Mouse (Mus musculus): ENCODE results near the gene Ermap.

Gene Ermap

GRCm38 (mm10) chr4:119189864-119190263 is at the start of gene Ermap:
Gene Ermap (minus strand): TSS chr4:119190011.
- peak; percentile 87 for DNase-seq (ENCODE audit: extremely low read depth, low read depth)

- peak; percentile 71 for DNase-seq (ENCODE audit: extremely low read depth, low read depth)
Observed at GRCm38 (mm10) chr4:119239181-119239682, 49.4 kb upstream of the Ermap start.

DNA sequence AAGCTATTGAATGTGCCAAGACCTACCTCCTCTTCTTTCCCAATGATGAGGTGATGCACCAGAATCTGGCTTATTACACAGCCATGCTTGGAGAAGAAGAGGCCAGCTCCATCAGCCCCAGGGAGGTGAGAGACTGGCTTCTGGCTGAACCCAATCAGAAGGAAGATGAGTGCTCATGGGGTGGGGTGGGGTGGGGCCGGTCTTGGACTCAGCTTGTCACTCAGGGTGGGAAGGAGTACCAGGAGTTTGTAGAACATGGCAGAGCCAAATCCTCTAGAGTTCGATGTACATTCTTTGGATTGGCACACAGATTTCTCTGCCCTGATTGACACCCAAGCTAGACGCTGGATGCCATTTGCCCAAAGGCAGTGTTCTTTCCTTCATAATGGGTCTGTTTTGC is 48.9 kb upstream of the Ermap start:
- no peak for DNase-seq (ENCODE audit: extremely low read depth, low read depth)

GRCm38 (mm10) chr4:119234348-119234747 is 44.5 kb upstream of the Ermap start:
- no peak for DNase-seq (ENCODE audit: extremely low read depth, low read depth)

- DNase-seq (ENCODE audit: extremely low read depth, low read depth), result peak; percentile 68
Observed at GRCm38 (mm10) chr4:119233256-119233901, 43.6 kb upstream of the Ermap start.

- peak; percentile 96 for DNase-seq (ENCODE audit: extremely low read depth, low read depth)
Observed at GRCm38 (mm10) chr4:119232410-119233255, 42.8 kb upstream of the Ermap start, which contains the start of the genes AU022252 and P3h1. Gene AU022252 (minus strand): TSS chr4:119232712. Gene P3h1 (plus strand): TSS chr4:119232915.

- DNase-seq (ENCODE audit: extremely low read depth, low read depth), result no peak
Observed at GRCm38 (mm10) chr4:119226751-119227150, 36.9 kb upstream of the Ermap start.

GRCm38 (mm10) chr4:119225719-119226118 is 35.9 kb upstream of the Ermap start:
- DNase-seq (ENCODE audit: extremely low read depth, low read depth), result no peak

- DNase-seq (ENCODE audit: extremely low read depth, low read depth), result no peak
Observed at GRCm38 (mm10) chr4:119224534-119224933, 34.7 kb upstream of the Ermap start.

GRCm38 (mm10) chr4:119223696-119224095 is 33.9 kb upstream of the Ermap start:
- DNase-seq (ENCODE audit: extremely low read depth, low read depth), result peak; percentile 39

GRCm38 (mm10) chr4:119218169-119218568 is 28.4 kb upstream of the Ermap start, which contains the start of gene Tmem269:
Gene Tmem269 (minus strand): TSS chr4:119218217.
- DNase-seq (ENCODE audit: extremely low read depth, low read depth), result no peak

DNA sequence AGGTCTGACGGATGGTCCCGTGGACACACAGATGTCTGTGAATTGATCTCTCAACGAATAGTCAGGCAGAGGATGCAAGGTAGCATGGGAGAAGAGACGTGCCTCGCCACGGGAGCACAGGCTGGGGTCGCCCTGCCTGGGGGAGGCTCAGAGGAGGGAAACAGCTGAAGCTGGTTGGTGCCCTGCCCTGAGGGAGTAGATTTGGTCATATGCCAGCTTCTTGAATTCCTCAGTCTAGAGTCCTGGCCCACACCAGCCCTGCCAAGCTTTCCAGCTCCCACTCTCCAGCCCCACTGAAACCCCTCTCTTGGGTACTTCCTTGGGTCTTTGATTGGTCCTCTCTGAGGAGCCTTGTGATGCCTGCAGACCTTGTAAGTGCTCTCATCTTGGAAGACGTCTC is 26.9 kb upstream of the Ermap start:
- DNase-seq (ENCODE audit: extremely low read depth, low read depth), result no peak

GRCm38 (mm10) chr4:119204672-119205071 is 14.9 kb upstream of the Ermap start:
- DNase-seq (ENCODE audit: extremely low read depth, low read depth), result peak; percentile 60

- no peak for DNase-seq (ENCODE audit: extremely low read depth, low read depth)
Observed at GRCm38 (mm10) chr4:119198105-119198504, 8.3 kb upstream of the Ermap start.

DNA sequence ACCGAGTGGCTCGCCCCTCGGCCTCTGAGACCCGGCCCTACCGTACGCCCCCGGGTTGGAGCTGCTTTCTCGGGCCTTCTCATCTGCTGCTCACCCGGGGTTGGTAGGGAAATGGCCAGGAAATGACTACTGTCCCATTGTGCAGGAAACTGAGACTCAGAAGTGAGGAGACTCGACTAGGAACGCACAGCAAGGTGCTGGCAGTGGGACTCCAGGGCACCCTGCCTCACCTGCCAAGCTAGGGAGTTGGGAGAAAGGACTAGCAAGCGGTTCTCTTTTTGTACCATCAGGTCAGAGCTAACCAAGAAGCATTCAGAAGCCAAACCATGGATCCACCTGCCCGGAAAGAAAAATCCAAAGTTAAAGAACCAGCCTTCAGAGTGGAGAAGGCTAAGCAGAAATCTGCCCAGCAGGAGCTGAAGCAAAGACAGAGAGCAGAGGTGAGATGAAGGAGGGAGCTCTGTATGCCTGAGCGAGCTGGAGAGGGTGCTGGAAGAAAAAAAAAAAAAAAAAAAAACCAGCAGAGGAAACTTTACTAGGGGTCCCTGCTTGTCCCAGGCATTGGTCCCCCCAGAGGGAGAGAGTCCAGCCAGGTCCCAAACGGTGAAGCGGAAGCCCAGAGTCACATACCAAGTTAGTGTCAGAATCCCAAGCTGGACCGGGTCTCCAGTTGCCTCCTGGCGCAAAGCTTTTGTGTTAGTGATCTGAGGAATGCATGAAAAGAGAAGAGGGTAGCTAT is 5.9 kb upstream of the Ermap start:
- DNase-seq (ENCODE audit: extremely low read depth, low read depth), result no peak

DNA sequence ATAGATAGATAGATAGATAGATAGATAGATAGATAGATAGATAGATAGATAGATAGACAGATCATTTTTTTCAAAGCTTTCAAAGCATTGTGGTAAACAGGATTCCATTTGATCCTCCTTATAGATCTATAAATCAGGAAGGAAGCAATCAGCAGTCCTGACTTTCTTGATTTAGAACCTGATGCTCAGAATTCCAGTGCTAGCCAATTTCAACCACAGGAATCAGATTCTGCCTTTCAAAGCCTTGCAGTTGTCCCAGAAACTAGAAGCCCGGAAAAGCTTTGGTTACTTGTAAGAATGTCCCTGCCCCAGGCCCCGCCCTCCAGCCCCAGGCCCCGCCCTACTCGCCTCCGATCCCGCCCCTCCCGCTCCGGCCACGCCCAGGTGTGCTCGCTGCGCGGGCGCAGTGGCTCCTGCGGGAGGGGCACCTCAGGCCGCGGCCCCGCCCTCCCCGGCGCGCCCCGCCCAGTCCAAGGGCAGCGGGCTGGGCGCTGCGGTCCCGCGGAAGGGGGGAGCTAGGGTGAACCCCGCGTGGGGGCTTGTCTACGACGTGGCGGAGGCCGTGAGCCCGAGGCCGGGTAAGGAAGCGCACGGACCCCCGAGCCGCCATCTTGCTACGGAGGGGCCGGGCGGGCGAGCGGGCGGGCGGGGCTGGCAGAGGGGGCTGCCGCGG is 5.2 kb upstream of the Ermap start, which contains the start of gene Svbp:
Gene Svbp, plus strand, starts transcription at position 398 of the 673 bp plus-strand sequence.
- no peak for DNase-seq (ENCODE audit: extremely low read depth, low read depth)

DNA sequence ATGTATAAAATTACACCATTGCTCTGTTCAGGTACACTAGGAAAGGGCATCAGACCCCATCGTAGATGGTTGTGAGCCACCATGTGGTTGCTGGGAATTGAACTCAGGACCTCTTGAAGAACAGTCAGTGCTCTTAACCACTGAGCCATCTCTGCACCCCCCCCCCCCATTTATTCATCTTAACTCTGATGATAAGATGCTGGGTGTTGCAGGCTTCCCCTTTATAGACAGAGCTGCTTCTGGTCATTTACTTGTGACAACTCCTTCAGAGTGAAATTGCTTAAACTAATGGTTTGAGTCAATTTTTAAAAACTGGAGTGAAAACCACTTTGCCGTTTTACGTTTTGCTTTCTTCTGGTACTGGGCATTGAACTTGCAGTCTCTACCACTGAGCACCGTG is 2.9 kb upstream of the Ermap start:
- no peak for DNase-seq (ENCODE audit: extremely low read depth, low read depth)

- DNase-seq (ENCODE audit: extremely low read depth, low read depth), result no peak
Observed at GRCm38 (mm10) chr4:119191273-119191672, 1.5 kb upstream of the Ermap start.

- peak; percentile 83 for DNase-seq (ENCODE audit: extremely low read depth, low read depth)
Observed at GRCm38 (mm10) chr4:119190618-119191017, 807 bp upstream of the Ermap start.

- no peak for DNase-seq (ENCODE audit: extremely low read depth, low read depth)
Observed at GRCm38 (mm10) chr4:119189392-119189791, 419 bp downstream of the Ermap start.

Data from MEL-GATA-1-ER (cell line).